ENCODE assay signal across 9 mouse cellular contexts in genomic region chr12:70360276-70360675, GRCm38 (mm10). TPM values are rescaled to one million over a fixed set of nuclear protein-coding genes. Genes with fewer than 3 reads are reported as not detected.
DNase-seq lines count a peak whose midpoint lies in the region; ATAC-seq and TF ChIP-seq lines count a peak whose summit lies in the region.
"Had no signal": no experiment of that assay in that cellular context is flagged by ENCODE, and none has a peak within 500 bp of the region (broad histone marks: within the 10 kb centered on the region; RNA-seq: fewer than 3 reads in every experiment).

No protein-coding gene starts in this region.

- no peak for DNase-seq in kidney, postnatal 0 days (ENCODE audit: low spot score)
- DNase-seq in CH12.LX (ENCODE audit: extremely low read depth) (peak; percentile 31), R1 (ENCODE audit: low read depth, low spot score) (peak; percentile 11)
- DNase-seq in liver, postnatal 0 days, result peak; percentile 39
- DNase-seq in left cerebral cortex, postnatal 10 days (ENCODE audit: extremely low spot score in 1 of 2, low spot score in 2 of 2), result no peak
- DNase-seq in frontal cortex, postnatal 10 days (ENCODE audit: low spot score in 2 of 2), result no peak
- DNase-seq: right cerebral cortex, postnatal 25 days had no signal

- H3K27me3 ChIP-seq in kidney, postnatal 0 days (ENCODE audit: insufficient read depth, low read length), result no peaks in the 10 kb centered on the region
- H3K27me3 ChIP-seq in kidney, embryonic 14.5 days (ENCODE audit: control insufficient read depth, insufficient read depth, low read length), result no peaks in the 10 kb centered on the region
- no peaks in the 10 kb centered on the region for H3K27me3 ChIP-seq in CH12.LX (replicated peaks)
- no peaks in the 10 kb centered on the region for H3K27me3 ChIP-seq in liver, postnatal 0 days (ENCODE audit: insufficient read depth, low read length)
- H3K27me3 ChIP-seq: limb, embryonic 15.5 days had no signal

- no peak for ATAC-seq in kidney, postnatal 0 days (replicated peaks; ENCODE audit: low FRiP score, low read depth)
- no peak for ATAC-seq in kidney, embryonic 14.5 days (ENCODE audit: low FRiP score, low TSS enrichment)
- no peak for ATAC-seq in liver, postnatal 0 days

- no peak overlapping the region for H3K27ac ChIP-seq in kidney, postnatal 0 days
- no peak overlapping the region for H3K27ac ChIP-seq in kidney, embryonic 14.5 days (ENCODE audit: low read depth, low read length)
- no peak overlapping the region for H3K27ac ChIP-seq in CH12.LX (ENCODE audit: insufficient read depth, low read depth)
- H3K27ac ChIP-seq in liver, postnatal 0 days (ENCODE audit: low read depth), result no peak overlapping the region
- H3K27ac ChIP-seq: limb, embryonic 15.5 days had no signal

- H3K9me3 ChIP-seq in kidney, postnatal 0 days (replicated peaks; ENCODE audit: low read length), result no peaks in the 10 kb centered on the region
- no peaks in the 10 kb centered on the region for H3K9me3 ChIP-seq in kidney, embryonic 14.5 days (ENCODE audit: control insufficient read depth, low read length)
- no peaks in the 10 kb centered on the region for H3K9me3 ChIP-seq in CH12.LX (replicated peaks; ENCODE audit: low read length)
- no peaks in the 10 kb centered on the region for H3K9me3 ChIP-seq in liver, postnatal 0 days (ENCODE audit: low read length)
- H3K9me3 ChIP-seq: limb, embryonic 15.5 days had no signal

- in situ Hi-C loops in CH12.LX (cut with MboI; ENCODE audit: low pct_ligation_motif_present, low pct_unique_long_range_greater_than_20kb, low sequenced_read_pairs), result no loop called here

- TF ChIP-seq EP300 in CH12.LX (IDR thresholded peaks at IDR 0.05; ENCODE audit: low read length), result no peak
- no peak for TF ChIP-seq EP300 in liver, postnatal 0 days (IDR thresholded peaks at IDR 0.05; ENCODE audit: low read depth)

- H3K36me3 ChIP-seq in kidney, postnatal 0 days (ENCODE audit: insufficient read depth, low read length), result no peaks in the 10 kb centered on the region
- no peaks in the 10 kb centered on the region for H3K36me3 ChIP-seq in kidney, embryonic 14.5 days (ENCODE audit: control insufficient read depth, insufficient read depth, low read length)
- no peaks in the 10 kb centered on the region for H3K36me3 ChIP-seq in CH12.LX (replicated peaks in 1 of 2; ENCODE audit: control insufficient read depth in 1 of 2, insufficient read depth in 1 of 2, low read length in 1 of 2)
- H3K36me3 ChIP-seq in liver, postnatal 0 days (replicated peaks; ENCODE audit: insufficient read depth, low read length), result no peaks in the 10 kb centered on the region
- H3K36me3 ChIP-seq: limb, embryonic 15.5 days had no signal

- 83% methylated on average over 5 of the region's 5 CpGs for WGBS in kidney, postnatal 0 days
- 75% methylated on average over 5 of the region's 5 CpGs for WGBS in kidney, embryonic 14.5 days
- 85% methylated on average over 5 of the region's 5 CpGs for WGBS in liver, postnatal 0 days (ENCODE audit: insufficient replicate concordance)

- H3K4me2 ChIP-seq in kidney, postnatal 0 days (ENCODE audit: low read length), result no peak overlapping the region
- H3K4me2 ChIP-seq in kidney, embryonic 14.5 days (replicated peaks; ENCODE audit: low read depth, low read length), result no peak overlapping the region
- H3K4me2 ChIP-seq in CH12.LX (ENCODE audit: insufficient read depth, low read depth, poor library complexity, severe bottlenecking), result no peak overlapping the region
- H3K4me2 ChIP-seq in liver, postnatal 0 days (ENCODE audit: low read depth, low read length), result no peak overlapping the region
- H3K4me2 ChIP-seq: limb, embryonic 15.5 days had no signal

- no peak overlapping the region for H3K4me3 ChIP-seq in kidney, postnatal 0 days (replicated peaks; ENCODE audit: low read depth, low read length)
- no peak overlapping the region for H3K4me3 ChIP-seq in kidney, embryonic 14.5 days (ENCODE audit: low read length)
- H3K4me3 ChIP-seq in CH12.LX (replicated peaks in 1 of 3; ENCODE audit: low read depth in 2 of 3, low read length in 2 of 3, poor library complexity in 1 of 3), result no peak overlapping the region
- no peak overlapping the region for H3K4me3 ChIP-seq in liver, postnatal 0 days (ENCODE audit: low read depth, low read length)
- H3K4me3 ChIP-seq: limb, embryonic 15.5 days had no signal

- no peak for TF ChIP-seq POLR2A in CH12.LX (IDR thresholded peaks at IDR 0.05; ENCODE audit: low read depth, low read length)

- intact Hi-C loops in left cerebral cortex, postnatal 10 days (cut with DNase I), result no loop called here

- H3K9ac ChIP-seq in kidney, postnatal 0 days (ENCODE audit: low read depth, low read length), result no peak overlapping the region
- no peak overlapping the region for H3K9ac ChIP-seq in kidney, embryonic 14.5 days (ENCODE audit: low read depth, low read length)
- H3K9ac ChIP-seq in CH12.LX (ENCODE audit: insufficient read depth, low read depth), result no peak overlapping the region
- H3K9ac ChIP-seq in liver, postnatal 0 days (replicated peaks), result no peak overlapping the region
- H3K9ac ChIP-seq: limb, embryonic 15.5 days had no signal

- no peaks in the 10 kb centered on the region for H3K4me1 ChIP-seq in kidney, postnatal 0 days (replicated peaks; ENCODE audit: insufficient read depth, low read length)
- H3K4me1 ChIP-seq in kidney, embryonic 14.5 days (ENCODE audit: control insufficient read depth, insufficient read depth, low read length), result no peaks in the 10 kb centered on the region
- H3K4me1 ChIP-seq in CH12.LX (ENCODE audit: control insufficient read depth in 1 of 2, insufficient read depth in 2 of 2), result peaks cover 3 to 8% of the 10 kb centered on the region in 2 experiments
- no peaks in the 10 kb centered on the region for H3K4me1 ChIP-seq in liver, postnatal 0 days (ENCODE audit: insufficient read depth)
- H3K4me1 ChIP-seq: limb, embryonic 15.5 days had no signal

- no peaks in the 10 kb centered on the region for H3K79me2 ChIP-seq in CH12.LX (replicated peaks; ENCODE audit: control insufficient read depth, extremely low read depth, insufficient read depth, poor library complexity, severe bottlenecking)

- TF ChIP-seq CTCF in kidney, postnatal 0 days (IDR thresholded peaks at IDR 0.05; ENCODE audit: low read depth), result peak; percentile 35
- peak in 1 of 2 experiments; percentile 76; a peak in 2 of 4 replicates for TF ChIP-seq CTCF in CH12.LX (conservative IDR thresholded peaks at IDR 0.05 in 1 of 2, IDR thresholded peaks at IDR 0.05 in 1 of 2; ENCODE audit: low read depth in 2 of 2, low read length in 2 of 2)
- peak; percentile 58 for TF ChIP-seq CTCF in liver, postnatal 0 days (IDR thresholded peaks at IDR 0.05; ENCODE audit: low read depth)

- dilution Hi-C loops in CH12.LX (cut with MboI; ENCODE audit: extremely low pct_ligation_motif_present, extremely low pct_unique_long_range_greater_than_20kb, low sequenced_read_pairs), result no loop called here

- TF ChIP-seq RAD21 in CH12.LX (IDR thresholded peaks at IDR 0.05; ENCODE audit: low read depth, low read length), result peak; percentile 46

TF ChIP-seq in CH12.LX, 34 proteins besides CTCF, POLR2A, EP300 and RAD21:
- TF ChIP-seq SMC3 (IDR thresholded peaks at IDR 0.05; ENCODE audit: low read depth, low read length), result peak; percentile 46
- TF ChIP-seq MAX (IDR thresholded peaks at IDR 0.05; ENCODE audit: low read length), result no peak
- no peak for TF ChIP-seq JUND (conservative IDR thresholded peaks at IDR 0.05; ENCODE audit: low read depth, low read length)

RNA-seq across cellular contexts. Expression of gene Trim9, which starts 12.9 kb away (rescaled TPM):
- 2.1 and 2.3 TPM in 2 replicates for polyA plus RNA-seq in kidney, postnatal 0 days (2015; fragmentation: Nextera tagmentation; extraction: Ambion mirVana)
- polyA plus RNA-seq in kidney, embryonic 14.5 days (2014; fragmentation: Nextera tagmentation; extraction: Ambion mirVana), result 1.5 and 1.7 TPM in 2 replicates
- total RNA-seq in CH12.LX (2012; rRNA removed), result not detected in 2 replicates
- not detected in 2 replicates for total RNA-seq in CH12.LX (2014; rRNA removed)
- polyA plus RNA-seq in CH12.LX (2012; ENCODE audit: insufficient read length, low read depth), result 0.07 TPM in 1 of 2 replicates, not detected in the other
- polyA plus RNA-seq in liver, postnatal 0 days (2015; fragmentation: Nextera tagmentation; extraction: Ambion mirVana), result 0.02 TPM in 1 of 2 replicates, not detected in the other
- total RNA-seq in left cerebral cortex, postnatal 10 days (2021), result 100 to 1,000 TPM; 336 to 347 TPM

Comparison
In these comparisons a context has a peak if more than half of its experiments do, and no peak if none do; other contexts are left out.
1. DNase-seq: peak in CH12.LX (single experiment), R1 (single experiment) and liver, postnatal 0 days (single experiment); none in kidney, postnatal 0 days (single experiment), left cerebral cortex, postnatal 10 days (0 of 2) and frontal cortex, postnatal 10 days (0 of 2).